Mouse (Mus musculus) cerebellum, postnatal 25 days (tissue): ENCODE data around the gene Efcc1.
A peak's percentile ranks its signal among the peaks of the same experiment; 100 is the strongest.

Experiments used
- DNase-seq, 2 experiments: peaks; one replicate each; pipeline ENCODE4 v3.0.0; 2021; ENCODE audit warnings: mixed read lengths in 2 of 2

Efcc1 gene

DNA sequence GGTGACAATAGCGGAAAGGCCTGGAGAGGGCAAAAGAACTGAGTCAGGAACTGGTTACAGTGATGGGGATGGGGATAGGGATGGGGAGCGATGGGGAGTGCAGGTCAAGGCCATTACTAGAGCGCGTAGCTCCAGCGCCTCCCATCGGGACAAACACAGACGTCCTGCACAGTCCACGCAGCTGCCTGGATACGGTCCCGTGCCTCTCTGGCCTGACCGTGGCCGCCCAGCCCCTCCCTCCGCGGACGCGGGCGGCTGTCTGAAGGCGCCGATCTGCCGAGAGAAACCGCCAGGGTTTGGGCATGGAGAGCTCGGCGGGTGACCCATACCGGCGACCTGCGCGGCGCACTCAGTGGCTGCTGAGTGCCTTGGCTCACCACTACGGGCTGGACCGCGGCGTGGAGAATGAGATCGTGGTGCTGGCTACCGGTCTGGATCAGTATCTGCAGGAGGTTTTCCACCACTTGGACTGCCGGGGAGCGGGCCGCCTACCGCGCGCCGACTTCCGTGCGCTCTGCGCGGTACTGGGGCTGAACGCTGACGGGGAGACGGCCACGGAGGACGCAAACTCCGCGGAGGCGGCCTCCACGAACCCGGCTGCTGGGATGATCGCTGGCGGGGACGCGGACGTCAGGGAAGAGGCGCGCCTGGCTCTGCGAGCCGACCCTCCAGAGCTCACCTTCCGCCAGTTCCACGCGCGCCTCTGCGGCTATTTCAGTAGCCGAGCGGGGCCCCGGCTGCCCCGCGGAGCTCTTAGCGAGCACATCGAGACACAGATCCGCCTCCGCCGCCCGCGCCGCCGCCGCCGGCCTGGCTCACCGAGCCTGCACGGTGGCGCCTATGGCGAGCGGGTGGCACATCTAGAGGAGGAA lies at the start of gene Efcc1:
TSS of gene Efcc1 (plus strand) at position 279 of the 872 bp plus-strand sequence.
- peak; percentile 36 to 48 for DNase-seq

DNA sequence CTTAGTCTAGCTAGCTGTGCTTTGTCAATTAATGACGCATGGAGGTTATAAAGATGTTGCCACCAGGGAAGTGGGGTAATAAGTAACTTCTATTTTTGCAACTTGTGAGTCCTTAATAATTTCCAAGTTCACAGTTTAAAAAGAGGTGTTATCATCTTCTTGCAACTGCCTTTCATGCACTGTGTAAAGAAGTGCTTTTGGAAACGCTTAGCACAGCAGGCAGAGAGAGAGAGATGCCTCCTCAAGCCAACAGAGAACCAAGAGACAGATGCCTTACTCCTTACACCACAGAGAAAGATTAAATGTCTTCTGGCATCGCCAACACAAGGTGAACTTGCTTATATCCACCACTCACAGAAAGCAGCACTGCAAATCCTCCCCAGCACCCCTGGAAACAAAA lies 34.7 kb upstream of the Efcc1 start:
- DNase-seq = no peak

DNA sequence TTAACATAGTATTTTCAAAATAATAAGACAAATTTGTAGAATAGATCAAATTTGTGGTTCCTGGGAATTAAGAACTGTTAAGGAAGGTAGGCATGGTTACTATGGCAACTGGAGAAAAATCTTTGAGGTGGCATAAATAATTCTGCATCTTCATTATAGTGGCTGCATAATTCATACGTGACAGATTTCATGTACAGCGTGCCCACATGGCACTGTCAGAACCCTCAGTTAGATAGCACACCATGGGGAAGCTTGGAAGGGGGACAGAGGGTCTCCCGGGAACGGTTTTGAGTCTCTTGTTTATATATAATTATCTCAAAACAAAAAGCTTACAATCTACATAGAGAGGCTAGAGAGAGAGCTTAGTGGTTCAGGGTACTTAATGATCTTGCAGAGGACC lies 34.1 kb upstream of the Efcc1 start:
- DNase-seq = no peak

DNA sequence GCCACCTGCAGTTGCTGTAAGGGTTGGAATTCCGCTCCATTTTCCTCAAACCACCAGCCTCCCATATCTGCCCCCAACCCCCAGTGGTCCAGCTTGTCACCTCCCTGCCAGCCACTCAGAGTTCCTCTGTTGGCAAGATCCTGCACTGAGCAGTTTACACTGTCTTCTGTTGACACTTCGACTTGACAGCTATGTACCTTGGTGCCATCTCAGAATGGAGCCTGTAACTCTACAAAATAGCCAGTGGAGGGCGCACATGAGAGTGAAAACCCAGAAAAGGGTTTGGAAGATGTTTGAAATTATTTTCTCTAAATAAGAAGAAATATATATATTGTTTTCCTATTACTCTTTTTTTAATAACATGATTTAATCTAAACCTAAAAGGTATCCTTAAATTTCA lies 24.4 kb upstream of the Efcc1 start:
- peak in 1 of 2 experiments; percentile 8 for DNase-seq

DNA sequence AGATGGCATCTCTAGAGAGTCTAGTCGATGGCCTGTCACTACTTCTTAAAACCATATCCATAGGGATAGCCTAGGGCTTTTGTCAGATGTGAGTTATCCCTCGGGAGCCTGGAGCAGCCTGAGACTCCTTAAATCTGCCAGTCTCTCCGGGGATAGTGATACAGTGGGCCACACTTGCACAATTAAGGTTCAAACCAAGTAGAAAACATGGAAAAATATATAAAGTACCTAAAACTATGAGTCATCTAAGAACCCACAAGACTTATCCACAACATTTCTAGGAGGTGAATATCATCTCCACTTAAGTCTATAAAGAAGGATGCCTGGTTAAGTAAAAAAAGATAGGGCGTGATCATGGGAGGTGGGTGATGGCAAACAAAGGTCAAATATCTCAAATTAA lies 18.4 kb upstream of the Efcc1 start:
- DNase-seq = no peak

DNA sequence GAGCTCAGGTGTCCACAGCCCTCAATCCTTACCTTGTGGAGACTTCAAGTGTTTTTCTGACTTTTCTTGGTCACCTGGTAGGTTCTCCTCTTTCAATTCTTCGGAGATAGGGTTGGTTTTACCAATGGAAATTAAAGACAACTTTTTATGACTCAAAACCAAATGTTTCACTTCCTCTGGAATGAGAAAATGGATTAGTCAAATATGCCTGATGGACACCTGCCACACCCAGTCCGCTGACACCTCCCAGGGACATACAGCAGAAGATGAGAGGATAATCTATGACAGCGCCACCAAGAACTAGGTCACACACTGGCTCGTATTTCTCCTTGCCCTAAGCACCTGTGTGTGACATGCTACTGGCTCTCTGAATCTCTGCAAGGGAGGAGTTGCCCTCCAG lies 16.6 kb upstream of the Efcc1 start:
- no peak for DNase-seq

DNA sequence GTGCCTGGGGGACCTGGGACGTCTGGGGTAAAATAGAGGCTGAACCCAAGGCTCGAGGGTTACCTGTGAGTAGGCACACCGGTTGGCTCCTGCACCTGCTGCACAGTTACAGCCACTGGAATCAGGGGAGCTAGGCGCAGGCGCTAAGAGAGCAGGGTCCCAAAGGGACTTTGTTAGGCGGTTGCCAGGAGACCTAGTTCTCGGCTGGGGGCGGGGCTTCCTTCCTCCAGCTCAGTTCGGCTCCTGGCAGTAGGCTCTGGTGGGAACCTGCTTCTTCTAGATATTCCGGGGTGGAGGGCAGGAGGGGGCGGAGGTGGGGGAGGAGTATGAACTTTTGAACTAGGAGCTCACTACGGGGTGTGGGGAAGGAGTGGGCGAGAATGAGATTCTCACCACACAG lies 8.0 kb upstream of the Efcc1 start:
- DNase-seq = peak in 1 of 2 experiments; percentile 18

DNA sequence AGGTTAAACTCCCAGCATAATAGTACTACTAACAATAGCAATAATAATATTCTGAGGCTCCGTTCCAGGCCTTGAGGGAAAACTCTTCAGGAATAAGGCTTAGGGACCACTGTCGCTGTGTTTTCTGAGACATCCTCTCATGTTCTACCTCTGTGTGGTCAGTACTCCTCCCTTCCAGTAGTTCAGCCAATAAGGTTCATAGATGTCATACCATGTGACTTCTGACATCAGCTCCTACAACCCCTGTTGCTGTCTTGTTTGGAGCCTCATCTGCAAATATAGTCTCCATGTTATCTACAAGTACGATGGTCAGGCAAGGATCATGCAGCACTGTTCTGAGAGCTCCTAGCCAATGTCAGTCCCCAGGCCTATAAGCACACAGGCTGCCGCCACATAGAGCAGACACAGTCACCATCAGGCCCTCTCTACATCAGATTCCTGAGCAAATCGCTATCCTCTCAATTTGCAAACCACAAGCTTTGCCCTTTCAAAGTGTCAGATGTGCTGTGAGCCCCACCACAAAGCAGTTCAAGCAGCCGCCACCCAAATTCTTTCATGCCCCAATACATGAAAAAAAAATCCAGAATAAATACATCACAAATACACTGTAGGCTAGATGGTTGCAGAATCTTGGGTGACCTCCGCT lies 5.3 kb upstream of the Efcc1 start:
- no peak for DNase-seq

DNA sequence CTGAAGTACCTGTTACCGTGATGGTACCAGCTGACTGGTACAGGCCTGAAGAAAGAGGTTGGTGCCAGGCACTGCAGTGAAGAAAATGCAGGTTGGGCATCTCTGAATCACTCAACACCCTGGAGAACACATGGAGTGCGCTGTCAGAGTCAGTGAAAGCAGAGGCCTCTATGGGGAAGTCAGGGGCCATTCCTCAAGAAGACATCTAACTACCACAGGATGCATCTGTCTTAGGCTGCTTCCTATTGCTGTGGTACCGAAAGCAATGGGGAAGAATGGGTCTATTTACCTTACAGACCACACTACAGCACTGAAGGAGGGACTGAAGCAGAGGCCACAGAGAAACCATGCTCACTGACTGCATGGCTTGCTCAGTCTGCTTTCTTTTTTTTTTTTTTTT lies 2.6 kb upstream of the Efcc1 start:
- DNase-seq = no peak

DNA sequence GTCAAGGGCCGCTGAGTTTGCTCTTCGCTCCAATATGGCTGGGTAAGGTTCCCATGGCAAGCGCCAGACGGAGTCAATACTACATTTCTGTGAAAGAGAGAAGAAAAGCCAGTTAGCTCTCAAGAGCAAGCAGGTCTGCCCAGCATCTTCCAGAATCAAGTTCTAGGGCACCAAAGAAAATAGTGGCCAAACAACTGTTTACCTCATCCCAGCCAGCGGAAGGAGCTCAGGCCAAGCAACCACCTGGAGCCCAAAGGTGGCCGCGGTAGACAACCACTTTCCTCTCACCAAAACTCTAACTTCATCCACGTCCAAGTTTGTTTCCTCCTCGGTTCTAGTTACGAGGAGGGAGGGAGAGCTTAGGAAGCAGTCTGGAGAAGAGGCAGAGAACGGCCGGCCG lies 528 bp upstream of the Efcc1 start:
- DNase-seq = no peak

DNA sequence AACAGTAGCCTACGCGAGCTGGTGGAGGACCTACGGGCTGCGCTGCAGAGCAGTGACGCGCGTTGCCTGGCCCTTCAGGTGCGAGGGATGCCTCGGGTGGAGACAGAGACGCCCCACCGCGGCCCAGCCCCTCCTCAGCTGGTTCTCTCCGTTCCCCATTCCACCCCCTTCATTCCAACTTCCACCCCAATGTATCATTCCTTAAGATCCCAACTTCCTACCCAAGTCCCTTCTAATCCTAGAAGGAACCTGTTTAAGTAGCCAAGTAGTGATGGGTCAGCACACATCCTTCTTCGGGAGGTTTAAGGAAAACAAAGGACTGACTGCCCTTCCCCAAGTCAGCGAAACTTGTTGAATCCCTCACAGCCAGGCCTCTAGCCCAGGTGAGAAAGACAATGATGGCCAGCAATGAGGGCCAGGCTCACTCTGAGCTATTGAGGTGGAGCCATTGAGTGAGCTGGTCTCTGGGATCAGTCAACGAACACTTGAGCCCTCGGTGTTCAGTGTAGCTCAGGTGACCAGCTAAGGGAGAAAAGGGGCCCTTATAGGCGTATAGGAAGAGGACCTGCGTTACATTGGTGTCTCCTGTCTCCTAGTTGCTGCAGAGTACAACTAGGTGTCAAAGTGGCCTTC lies 910 bp downstream of the Efcc1 start:
- DNase-seq = no peak

DNA sequence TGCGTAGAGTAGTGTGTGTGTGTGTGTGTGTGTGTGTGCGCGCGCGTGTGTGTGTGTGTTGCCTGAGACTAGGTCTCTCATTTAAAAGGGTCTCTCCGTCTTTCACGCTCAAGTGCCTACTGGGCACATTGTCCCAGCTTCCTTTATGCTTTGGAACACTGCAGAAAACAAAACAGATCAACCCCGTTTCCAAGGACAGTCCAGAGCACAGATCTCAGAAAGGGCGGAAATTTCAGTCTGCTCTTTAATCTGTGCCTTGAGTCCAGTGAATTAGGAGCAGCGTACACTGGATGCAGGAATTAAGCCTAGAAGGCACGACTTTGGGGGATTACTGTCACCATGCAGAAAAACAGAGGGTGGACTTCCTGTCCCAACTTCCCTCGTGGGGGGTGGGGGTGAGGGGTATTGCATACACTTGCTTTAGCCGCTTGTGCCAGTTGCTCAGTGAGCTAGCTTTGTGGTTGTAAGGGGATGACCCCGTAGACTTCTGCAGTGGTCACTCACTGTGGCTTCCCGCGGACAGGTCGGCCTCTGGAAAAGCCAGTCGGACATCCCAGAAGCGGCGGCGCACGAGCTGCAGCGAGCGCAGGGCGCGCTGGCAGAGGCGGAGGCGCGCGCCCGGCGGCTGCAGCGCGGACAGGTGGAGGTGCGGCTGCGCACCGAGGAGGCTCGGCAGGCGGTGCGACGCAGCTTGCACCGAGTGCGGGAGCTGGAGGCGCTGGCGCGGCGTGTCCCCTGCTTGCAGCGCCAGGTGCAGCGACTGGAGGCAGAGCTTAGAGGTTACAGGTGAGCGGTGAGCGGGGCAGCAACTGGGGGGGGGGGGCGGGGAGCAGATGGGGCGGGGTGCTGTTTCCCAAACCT lies 1.7 kb downstream of the Efcc1 start:
- DNase-seq = peak; percentile 19 to 46

DNA sequence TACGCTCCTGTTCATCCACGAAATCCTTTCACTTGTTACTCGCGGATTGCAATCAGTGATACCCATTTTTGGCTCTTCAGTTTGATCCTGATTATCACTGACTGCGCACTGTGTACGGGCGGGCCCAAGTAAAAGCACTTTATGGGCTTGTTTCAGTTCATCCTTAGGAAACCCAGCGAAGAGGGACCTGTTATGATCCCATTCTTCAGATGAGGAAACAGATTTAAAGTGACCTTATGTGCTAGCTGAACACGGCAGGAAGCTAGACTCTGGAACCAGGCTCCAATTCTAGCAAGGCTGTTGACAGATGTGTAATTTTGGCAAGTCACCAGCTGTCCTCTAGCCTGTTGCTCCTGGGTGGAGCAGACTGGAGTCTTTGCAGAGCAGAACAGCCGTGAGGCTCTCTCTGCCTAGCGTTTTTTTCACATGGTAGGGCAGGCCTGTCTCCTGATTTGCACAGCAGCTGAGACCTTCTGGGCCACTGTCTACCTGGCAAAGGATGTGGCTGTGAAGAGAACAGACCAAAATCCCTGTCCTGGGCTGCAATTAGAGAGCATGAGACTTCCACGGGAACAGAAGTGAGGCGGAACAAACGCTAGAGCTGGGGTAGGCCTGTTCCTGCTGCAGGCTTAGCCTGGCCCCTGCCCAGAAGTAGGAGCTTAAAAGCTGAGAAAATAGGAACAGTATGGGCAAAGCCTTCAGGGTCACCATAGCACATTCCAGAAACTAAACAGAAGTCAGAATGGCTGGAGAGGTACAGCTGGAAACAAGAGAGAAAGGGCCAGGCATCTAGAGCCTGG lies 2.7 kb downstream of the Efcc1 start:
- DNase-seq = no peak

DNA sequence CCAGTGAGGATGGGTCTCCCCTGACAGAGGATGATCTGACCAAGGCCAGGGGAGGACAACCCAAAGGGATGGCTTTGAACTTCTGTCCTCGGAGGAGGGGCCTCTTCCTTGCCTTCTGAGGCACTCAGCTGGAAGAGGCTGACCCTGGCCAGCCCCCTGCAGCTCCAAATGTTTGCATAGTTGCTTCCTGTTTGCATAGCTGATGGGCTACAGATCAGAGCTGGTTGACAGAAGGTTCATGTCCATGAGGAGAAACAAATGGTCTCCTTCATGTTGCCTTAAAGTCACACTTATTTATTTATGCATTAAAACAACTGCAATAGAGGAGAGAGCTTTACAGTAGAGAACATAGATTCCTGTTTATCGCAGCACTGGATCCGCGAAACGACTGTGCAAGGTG lies 3.5 kb downstream of the Efcc1 start:
- no peak for DNase-seq

DNA sequence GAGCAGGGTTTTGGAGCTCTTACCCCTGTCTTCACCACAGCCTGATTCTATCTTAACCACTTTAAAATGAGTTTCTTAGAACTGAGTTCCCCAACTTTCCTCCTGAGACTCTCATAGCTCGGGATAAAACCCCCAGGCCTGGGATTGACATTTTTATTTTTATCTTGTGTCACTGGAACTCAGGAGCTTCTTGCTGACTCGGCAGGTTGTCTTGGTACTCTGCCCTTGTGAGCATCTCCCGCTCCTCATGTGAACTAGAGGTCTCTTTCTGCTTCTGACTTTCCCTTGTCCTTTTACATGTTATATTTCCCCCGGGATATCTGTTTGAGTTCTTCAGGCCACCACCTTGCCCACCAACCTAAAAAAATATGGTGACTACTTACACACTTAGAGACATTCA lies 6.3 kb downstream of the Efcc1 start:
- no peak for DNase-seq

DNA sequence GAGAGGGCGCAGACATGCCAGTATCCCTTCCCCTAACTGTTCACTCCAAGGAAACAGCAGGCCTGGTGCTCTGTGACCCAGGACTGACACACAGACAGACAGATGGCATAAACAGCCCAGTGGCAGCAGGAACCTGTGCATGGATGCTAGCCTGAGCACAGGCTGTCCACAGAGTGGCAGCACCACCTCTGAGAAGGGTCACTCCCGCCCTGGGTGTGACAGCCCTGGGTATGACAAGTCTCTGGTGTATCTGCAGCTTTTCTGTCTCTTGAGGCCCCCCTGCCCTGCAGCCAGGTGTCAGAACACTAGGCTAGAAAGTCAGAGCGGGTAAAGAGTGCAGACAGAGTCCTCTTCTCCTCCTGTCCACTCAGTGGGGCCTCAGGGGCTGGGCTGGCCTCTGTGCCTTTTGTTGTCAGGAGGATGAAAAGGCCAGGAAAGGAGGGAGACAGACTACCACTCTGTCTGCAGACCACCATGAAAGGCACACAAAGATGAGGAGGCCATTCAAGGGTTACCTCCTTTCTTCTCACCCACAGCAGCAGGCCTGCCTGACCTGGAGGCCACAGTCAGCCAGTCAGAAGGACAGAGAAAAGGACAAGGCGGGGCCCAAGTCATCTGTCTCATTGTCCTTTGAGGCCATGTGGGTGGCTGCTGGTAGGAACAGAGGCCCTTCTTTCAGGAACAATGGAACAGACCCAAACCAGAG lies 7.4 kb downstream of the Efcc1 start:
- no peak for DNase-seq

DNA sequence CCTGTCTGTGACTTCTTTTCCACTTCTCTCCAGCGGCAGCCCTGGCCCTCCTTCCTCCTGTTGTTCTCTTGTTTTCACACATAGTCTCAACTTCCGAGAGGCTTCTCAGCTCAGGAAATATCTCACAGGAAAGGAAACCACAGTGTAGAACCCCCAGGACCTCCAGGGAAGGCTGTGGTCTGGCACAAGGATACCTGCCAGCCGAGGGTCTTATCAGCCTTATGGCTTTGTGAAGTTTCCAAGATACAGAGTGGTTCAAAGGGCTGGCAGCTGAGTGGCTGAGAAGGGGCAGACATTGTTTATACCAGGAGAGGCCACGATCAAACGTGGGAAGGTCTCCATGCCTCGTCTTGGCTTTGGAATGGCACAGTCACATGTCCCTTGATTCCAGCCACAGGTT lies 9.2 kb downstream of the Efcc1 start:
- no peak for DNase-seq

DNA sequence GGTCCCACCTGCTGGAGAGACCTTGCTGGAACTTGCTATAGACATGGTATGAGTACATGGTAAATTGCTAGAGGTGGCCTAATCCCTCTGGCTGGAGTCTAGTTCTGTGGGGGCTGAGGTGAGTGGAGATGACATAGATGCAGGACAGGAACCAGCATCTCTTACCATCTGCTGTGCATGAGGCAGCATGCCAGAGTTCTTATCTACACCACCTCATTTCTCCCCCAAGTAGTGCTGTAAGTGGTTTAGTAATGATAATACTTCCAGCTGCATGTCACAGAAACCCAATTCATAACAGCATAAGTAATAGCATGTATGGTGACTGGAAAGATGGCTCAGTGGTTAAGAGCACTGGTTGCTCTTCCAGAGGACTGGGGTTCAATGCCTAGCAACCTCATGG lies 9.8 kb downstream of the Efcc1 start:
- DNase-seq = no peak

DNA sequence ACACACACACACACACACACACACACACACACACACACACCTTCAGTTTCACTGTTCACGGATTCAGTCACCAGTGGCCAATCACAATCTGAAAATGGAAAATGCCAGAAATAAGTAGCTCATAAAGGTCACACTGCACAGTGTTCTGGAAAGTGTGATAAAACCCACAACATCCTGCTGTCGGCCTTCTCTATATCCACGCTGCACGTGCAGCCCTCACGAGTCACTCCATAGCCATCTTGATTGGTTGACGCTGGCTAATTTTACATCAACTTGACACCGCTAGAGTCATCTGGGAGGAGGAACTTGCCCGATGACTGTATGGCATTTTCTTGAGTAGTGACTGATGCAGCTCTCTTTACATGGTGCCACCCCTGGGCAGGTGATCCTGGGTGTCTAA lies 11.3 kb downstream of the Efcc1 start:
- DNase-seq = no peak

DNA sequence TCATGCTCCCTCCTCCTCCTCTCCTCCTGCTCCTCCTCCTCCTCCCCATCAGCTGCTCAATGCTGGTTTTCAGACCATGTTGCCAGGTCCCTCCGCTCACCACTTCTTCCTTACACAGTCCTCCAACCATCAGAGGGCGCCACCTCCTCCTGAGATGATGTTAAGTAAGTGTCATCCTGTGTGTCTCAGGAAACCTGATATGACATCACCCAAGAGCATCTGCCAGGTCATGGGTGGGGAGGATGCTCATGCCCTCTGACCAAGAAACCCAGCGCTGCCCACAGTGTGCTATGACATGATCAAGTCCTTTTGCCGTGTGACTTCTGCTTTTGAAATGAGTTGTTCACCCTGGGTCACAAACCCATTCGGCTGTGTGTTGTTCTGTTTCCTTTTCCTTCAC lies 12.1 kb downstream of the Efcc1 start:
- DNase-seq = no peak

DNA sequence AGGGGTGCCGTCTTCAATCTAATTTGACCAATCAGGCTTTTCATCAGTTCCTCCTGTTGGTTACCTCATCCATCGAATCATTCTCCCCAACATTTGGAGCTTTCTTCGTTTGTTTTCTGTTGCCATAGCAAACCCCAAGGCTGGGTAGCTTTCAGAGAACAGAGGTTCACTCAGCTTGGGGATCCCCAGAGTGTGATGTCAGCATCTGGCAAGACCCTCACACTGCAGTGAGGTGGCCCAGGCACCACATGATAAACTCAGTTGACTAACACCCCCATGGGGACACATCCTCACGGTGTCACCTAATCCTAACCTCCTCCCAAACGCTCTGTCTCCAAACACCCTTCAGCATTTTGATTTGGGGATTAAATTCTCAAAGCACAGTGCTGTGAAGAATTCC lies 12.6 kb downstream of the Efcc1 start:
- no peak for DNase-seq

DNA sequence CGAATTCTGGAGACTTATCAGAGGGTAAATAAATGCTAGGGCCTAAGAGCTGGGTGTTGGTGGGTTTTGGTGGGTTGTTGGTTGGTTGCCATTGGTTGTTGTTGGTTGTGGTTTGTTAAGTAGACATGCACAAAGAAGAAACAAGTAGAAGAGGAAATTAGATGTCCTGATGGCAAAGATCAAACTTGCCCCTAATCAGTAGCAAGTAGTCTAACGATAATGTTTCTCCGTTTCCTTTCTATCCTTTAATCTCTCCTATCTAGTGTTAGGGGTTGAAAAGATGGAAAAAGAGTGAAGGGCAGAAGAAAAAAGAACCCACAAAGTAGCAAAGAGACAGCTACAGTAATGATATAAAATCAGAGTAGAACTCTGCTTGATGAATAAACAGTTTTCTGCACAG lies 14.0 kb downstream of the Efcc1 start:
- DNase-seq = no peak
